Mouse (Mus musculus) embryonic facial prominence, embryonic 11.5 days (tissue): ENCODE measurements around the gene Psenen. TPM values are rescaled to one million over a fixed set of nuclear protein-coding genes. Genes with fewer than 3 reads are reported as not detected.

Experiments
- ATAC-seq: fragments of 200-750 bp; cut with Nextera tagmentation; replicated peaks from 2 replicates; pipeline ENCODE4 v1.8.0; 2017; ENCODE audit warnings: low read depth; ENCODE audit not compliant: insufficient number of reproducible peaks, low FRiP score, low TSS enrichment
- DNase-seq: peaks from one replicate; pipeline ENCODE4 v3.0.0-alpha.2; 2015; ENCODE audit warnings: low spot score
- H3K27ac ChIP-seq: fragments of 300-500 bp; sonication (generic); replicated peaks from 2 replicates; pipeline ENCODE4 v1.5.1; 2014; ENCODE audit warnings: mild to moderate bottlenecking, low read depth, low read length, control low read depth
- H3K27me3 ChIP-seq: fragments of 300-500 bp; sonication (generic); 2 replicates; pipeline ENCODE4 v1.6.1; 2014; ENCODE audit warnings: mild to moderate bottlenecking, low read length, moderate library complexity, mixed read lengths; ENCODE audit not compliant: control insufficient read depth, insufficient read depth
- H3K36me3 ChIP-seq: fragments of 300-500 bp; sonication (generic); replicated peaks from 2 replicates; pipeline ENCODE4 v1.6.1; 2014; ENCODE audit warnings: low read depth, mild to moderate bottlenecking, low read length, moderate library complexity, mixed read lengths; ENCODE audit not compliant: control insufficient read depth, insufficient read depth
- H3K4me1 ChIP-seq: fragments of 300-500 bp; sonication (generic); 2 replicates; pipeline ENCODE4 v1.6.1; 2014; ENCODE audit warnings: low read length, mixed read lengths; ENCODE audit not compliant: control insufficient read depth, insufficient read depth
- H3K4me2 ChIP-seq: fragments of 300-500 bp; sonication (generic); 2 replicates; pipeline ENCODE4 v1.6.1; 2014; ENCODE audit warnings: low read depth, mild to moderate bottlenecking, control low read depth, low read length, moderate library complexity
- H3K4me3 ChIP-seq: fragments of 300-500 bp; sonication (generic); 2 replicates; pipeline ENCODE4 v1.5.1; 2014; ENCODE audit warnings: low read depth, low read length, control low read depth
- H3K9ac ChIP-seq: fragments of 300-500 bp; sonication (generic); replicated peaks from 2 replicates; pipeline ENCODE4 v1.6.1; 2014; ENCODE audit warnings: mild to moderate bottlenecking, control low read depth, low read length
- H3K9me3 ChIP-seq: fragments of 300-500 bp; sonication (generic); replicated peaks from 2 replicates; pipeline ENCODE4 v1.6.1; 2016; ENCODE audit warnings: mild to moderate bottlenecking, low read length, inconsistent platforms, mixed read lengths; ENCODE audit not compliant: control insufficient read depth
- WGBS: fragments of 180-500 bp; shearing (Covaris S2); extraction: QIAGEN DNeasy Blood & Tissue Kit; methylation state at CpG from one replicate; pipeline ENCODE4 v1.1.7; 2014; 5-methylcytosine and 5-hydroxymethylcytosine counted together
- polyA plus RNA-seq: library from polyadenylated mRNA; unstranded; fragments of >200 nt; fragmentation: Nextera tagmentation; extraction: Ambion mirVana; gene quantifications from 2 replicates; pipeline ENCODE4 v1.2.1, GENCODE M21; 2014

Gene Psenen
- polyA plus RNA-seq, 1 experiment from 2014 or later, result 108 TPM

GRCm38 (mm10) chr7:30526981-30527380 lies 36.4 kb downstream of the Psenen start:
- DNase-seq, result no peak
- 83% methylated on average over 14 of the region's 14 CpGs for WGBS
- 0 out of 2 replicates have a peak, but pooled peaks cover 4% of the 10 kb centered on the region for H3K4me1 ChIP-seq
- no peaks in the 10 kb centered on the region for H3K9me3 ChIP-seq
- H3K4me2 ChIP-seq, result no peak overlapping the region
- H3K27ac ChIP-seq, result no peak overlapping the region
- peaks cover 11% of the 10 kb centered on the region for H3K36me3 ChIP-seq
- ATAC-seq, result no peak
- H3K27me3 ChIP-seq, result no peaks in the 10 kb centered on the region
- H3K4me3 ChIP-seq, result no peak overlapping the region
- H3K9ac ChIP-seq, result no peak overlapping the region

- DNase-seq (no peak), ATAC-seq (0 out of 2 replicates have a peak, but pooled peaks have one; percentile 21)
- peaks cover 8% of the 10 kb centered on the region for H3K36me3 ChIP-seq
- 0 out of 2 replicates have a peak, but pooled peaks cover 4% of the 10 kb centered on the region for H3K4me1 ChIP-seq
- WGBS, result 10% methylated on average over 15 of the region's 17 CpGs
- peak overlapping the region; percentile 10 for H3K9ac ChIP-seq
- no peak overlapping the region for H3K4me3 ChIP-seq
- no peaks in the 10 kb centered on the region for H3K9me3 ChIP-seq
- H3K27ac ChIP-seq, result no peak overlapping the region
- no peaks in the 10 kb centered on the region for H3K27me3 ChIP-seq
- H3K4me2 ChIP-seq, result no peak overlapping the region
These were observed 37.0 kb downstream of the Psenen start for GRCm38 (mm10) chr7:30526399-30526798.

- no peak overlapping the region for H3K27ac ChIP-seq
- WGBS, result 23% methylated on average over 10 of the region's 10 CpGs
- 0 out of 2 replicates have a peak, but pooled peaks cover 4% of the 10 kb centered on the region for H3K4me1 ChIP-seq
- DNase-seq (peak; percentile 46), ATAC-seq (no peak)
- no peak overlapping the region for H3K4me2 ChIP-seq
- no peak overlapping the region for H3K9ac ChIP-seq
- no peaks in the 10 kb centered on the region for H3K27me3 ChIP-seq
- peaks cover 6% of the 10 kb centered on the region for H3K36me3 ChIP-seq
- H3K9me3 ChIP-seq, result no peaks in the 10 kb centered on the region
- no peak overlapping the region for H3K4me3 ChIP-seq
These were observed 37.5 kb downstream of the Psenen start for GRCm38 (mm10) chr7:30525954-30526353.

- Histone ChIP-seq H3K27ac (no peak overlapping the region), H3K9me3 (no peaks in the 10 kb centered on the region), H3K4me2 (no peak overlapping the region), H3K9ac (no peak overlapping the region), H3K4me3 (no peak overlapping the region), H3K36me3 (peaks cover 6% of the 10 kb centered on the region), H3K27me3 (no peaks in the 10 kb centered on the region), H3K4me1 (0 out of 2 replicates have a peak, but pooled peaks cover 4% of the 10 kb centered on the region)
- ATAC-seq (no peak), DNase-seq (no peak)
- 72% methylated on average over 6 of the region's 6 CpGs for WGBS
These were observed 38.9 kb downstream of the Psenen start for GRCm38 (mm10) chr7:30524487-30524886.

- H3K4me1 ChIP-seq, result 0 out of 2 replicates have a peak, but pooled peaks cover 4% of the 10 kb centered on the region
- DNase-seq (no peak), ATAC-seq (no peak)
- no peaks in the 10 kb centered on the region for H3K27me3 ChIP-seq
- 86% methylated on average over 10 of the region's 10 CpGs for WGBS
- H3K4me2 ChIP-seq, result no peak overlapping the region
- no peak overlapping the region for H3K9ac ChIP-seq
- peaks cover 2% of the 10 kb centered on the region for H3K36me3 ChIP-seq
- H3K4me3 ChIP-seq, result no peak overlapping the region
- H3K27ac ChIP-seq, result no peak overlapping the region
- H3K9me3 ChIP-seq, result no peaks in the 10 kb centered on the region
These were observed 40.6 kb downstream of the Psenen start for GRCm38 (mm10) chr7:30522871-30523270.

GRCm38 (mm10) chr7:30520856-30521255 lies 42.6 kb downstream of the Psenen start:
- H3K4me1 ChIP-seq, result no peaks in the 10 kb centered on the region
- WGBS, result 65% methylated on average over 5 of the region's 5 CpGs
- no peak overlapping the region for H3K4me3 ChIP-seq
- ATAC-seq (no peak), DNase-seq (no peak)
- H3K9me3 ChIP-seq, result no peaks in the 10 kb centered on the region
- peaks cover 2% of the 10 kb centered on the region; the same call in 1 of the 2 replicates for H3K36me3 ChIP-seq
- H3K27ac ChIP-seq, result no peak overlapping the region
- no peaks in the 10 kb centered on the region for H3K27me3 ChIP-seq
- H3K4me2 ChIP-seq, result no peak overlapping the region
- no peak overlapping the region for H3K9ac ChIP-seq

- Histone ChIP-seq H3K4me3 (no peak overlapping the region), H3K27me3 (no peaks in the 10 kb centered on the region), H3K4me1 (no peaks in the 10 kb centered on the region), H3K27ac (no peak overlapping the region), H3K36me3 (peaks cover 2% of the 10 kb centered on the region; the same call in 1 of the 2 replicates), H3K4me2 (no peak overlapping the region), H3K9me3 (no peaks in the 10 kb centered on the region), H3K9ac (no peak overlapping the region)
- ATAC-seq, result no peak
- no peak for DNase-seq
- WGBS, result 66% methylated on average over 4 of the region's 4 CpGs
These were observed 43.0 kb downstream of the Psenen start for GRCm38 (mm10) chr7:30520396-30520795.

- Histone ChIP-seq H3K4me1 (no peaks in the 10 kb centered on the region), H3K4me2 (no peak overlapping the region), H3K27ac (no peak overlapping the region), H3K36me3 (peaks cover 2% of the 10 kb centered on the region; the same call in 1 of the 2 replicates), H3K27me3 (no peaks in the 10 kb centered on the region), H3K4me3 (no peak overlapping the region), H3K9me3 (no peaks in the 10 kb centered on the region), H3K9ac (no peak overlapping the region)
- DNase-seq (no peak), ATAC-seq (no peak)
- 38% methylated on average over 8 of the region's 8 CpGs for WGBS
These were observed 45.1 kb downstream of the Psenen start for GRCm38 (mm10) chr7:30518325-30518724.
